Mouse (Mus musculus): ENCODE results near the gene Olfr825.
"Not testable (repeated sequence)": the region's sequence is repeated elsewhere in the genome, so short reads cannot be mapped to it uniquely, and the experiment has no call there.

The Olfr825 gene

GRCm38 (mm10) chr10:130166666-130167065, at the start of gene Olfr825:
Gene Olfr825, minus strand, starts transcription at chr10:130166766.
- no peak for DNase-seq (ENCODE audit: low read depth, low spot score)

GRCm38 (mm10) chr10:130214303-130214702, 47.7 kb upstream of the Olfr825 start, which contains the start of gene Olfr827:
Gene Olfr827, minus strand, starts transcription at chr10:130214403.
- DNase-seq (ENCODE audit: low read depth, low spot score) = no peak

GRCm38 (mm10) chr10:130184086-130184485, 17.5 kb upstream of the Olfr825 start, which contains the start of gene Olfr826:
Gene Olfr826, minus strand, starts transcription at chr10:130184186.
- no peak for DNase-seq (ENCODE audit: low read depth, low spot score)

GRCm38 (mm10) chr10:130165196-130165595, 1.4 kb downstream of the Olfr825 start:
- DNase-seq (ENCODE audit: low read depth, low spot score) = no peak

DNA sequence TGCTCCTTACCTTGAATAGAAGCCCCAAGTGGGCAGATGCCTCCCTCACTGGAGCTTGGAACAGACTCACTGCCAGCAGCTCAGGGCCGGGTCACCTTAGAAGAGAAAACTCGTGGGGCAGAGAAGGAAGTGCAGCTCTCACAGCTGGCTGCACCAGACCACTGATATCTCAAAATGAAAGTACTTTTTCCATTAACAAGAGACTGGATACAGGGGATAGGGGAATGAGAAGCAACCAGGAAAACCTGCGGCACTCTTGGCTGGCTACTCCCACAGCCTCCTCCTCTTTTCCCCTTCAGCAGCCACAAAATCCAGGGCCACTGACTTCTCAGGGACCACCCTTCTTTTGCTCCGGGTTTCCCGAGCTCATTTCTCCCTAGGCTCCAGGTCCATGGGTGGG, 22.4 kb downstream of the Olfr825 start:
- DNase-seq (ENCODE audit: low read depth, low spot score) = no peak

DNA sequence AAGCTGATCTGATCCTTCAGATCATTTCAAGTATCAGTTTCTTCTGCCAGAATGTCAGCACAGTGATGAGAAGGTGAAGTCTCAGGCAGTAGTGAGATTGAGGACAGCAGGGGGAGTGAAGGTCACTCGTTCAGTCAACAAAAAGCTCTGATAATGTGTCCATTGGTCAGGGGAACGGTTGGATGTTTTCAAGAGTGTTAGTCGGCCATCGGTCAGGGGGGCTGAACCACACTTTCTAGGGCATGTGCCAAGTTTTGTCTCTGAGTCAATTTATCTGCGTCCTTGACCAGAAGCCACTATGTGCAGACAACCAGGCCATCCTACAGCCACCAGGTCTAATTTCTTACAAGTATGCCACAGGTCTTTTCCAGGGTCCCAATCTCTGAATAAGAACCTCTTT, 24.1 kb downstream of the Olfr825 start:
- not testable (repeated sequence) for DNase-seq (ENCODE audit: low read depth, low spot score)

DNA sequence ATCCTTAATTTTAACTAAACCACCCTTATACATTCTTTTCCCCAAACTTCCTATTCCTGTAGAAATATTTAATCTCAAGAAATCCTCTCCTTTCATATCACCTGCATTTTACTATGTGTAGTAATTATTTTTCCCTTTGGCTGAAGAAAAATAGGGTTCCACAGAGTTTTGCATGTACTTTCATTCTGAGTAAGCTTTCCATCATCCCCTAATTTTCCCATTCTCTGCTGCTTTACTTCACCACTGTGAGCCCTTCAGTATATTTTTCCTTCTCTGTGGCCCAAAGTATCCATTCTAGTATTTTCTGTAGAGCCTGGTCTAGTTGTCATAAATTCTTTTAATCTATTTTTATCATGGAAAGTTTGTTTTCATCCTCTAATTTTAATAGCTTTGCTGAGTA, 31.8 kb downstream of the Olfr825 start:
- DNase-seq (ENCODE audit: low read depth, low spot score) = no peak

- not testable (repeated sequence) for DNase-seq (ENCODE audit: low read depth, low spot score)
Measured at GRCm38 (mm10) chr10:130129900-130130299, 36.7 kb downstream of the Olfr825 start, which contains the start of gene Olfr824. Gene Olfr824, minus strand, starts transcription at chr10:130130000.

DNA sequence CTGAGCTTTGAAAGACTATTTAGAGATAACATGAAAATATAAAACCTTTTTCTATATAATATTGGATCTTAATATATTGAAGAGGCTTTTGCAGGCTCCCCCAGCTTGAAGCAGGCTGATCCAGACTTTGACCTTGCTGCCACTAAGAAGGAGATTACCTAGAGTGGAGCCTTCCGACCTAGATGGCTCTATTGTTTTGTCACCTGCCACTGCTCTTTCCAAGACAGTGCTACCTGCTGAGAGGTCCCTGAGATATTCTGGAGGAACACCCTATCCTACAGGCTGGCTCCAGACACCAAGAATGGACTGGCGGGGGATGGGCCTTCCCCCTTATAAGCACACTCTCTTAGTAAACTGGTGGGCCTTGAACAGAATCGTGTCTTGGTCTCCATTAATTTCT, 50.5 kb downstream of the Olfr825 start:
- DNase-seq (ENCODE audit: low read depth, low spot score) = not testable (repeated sequence)

- not testable (repeated sequence) for DNase-seq (ENCODE audit: low read depth, low spot score)
Measured at GRCm38 (mm10) chr10:130115283-130115682, 51.3 kb downstream of the Olfr825 start, which contains the start of gene Olfr823. Gene Olfr823, minus strand, starts transcription at chr10:130115383.
